Mouse (Mus musculus) intestine, postnatal 0 days (tissue): ENCODE results near the gene C1rl. TPM values are rescaled to one million over a fixed set of nuclear protein-coding genes. Genes with fewer than 3 reads are reported as not detected.

Experiments used
- ATAC-seq: fragments of 200-750 bp; cut with Nextera tagmentation; 2 replicates; pipeline ENCODE4 v1.8.0; 2017; ENCODE audit warnings: mild to moderate bottlenecking, moderate TSS enrichment, moderate library complexity
- H3K27ac ChIP-seq: fragments of 300-500 bp; sonication (generic); 2 replicates; pipeline ENCODE4 v1.5.1; 2014; ENCODE audit warnings: mild to moderate bottlenecking, low read depth, low read length, moderate library complexity
- H3K27me3 ChIP-seq: fragments of 300-500 bp; sonication (generic); replicated peaks from 2 replicates; pipeline ENCODE4 v1.6.1; 2014; ENCODE audit warnings: low read length, mixed read lengths; ENCODE audit not compliant: control insufficient read depth, insufficient read depth
- H3K36me3 ChIP-seq: fragments of 300-500 bp; sonication (generic); 2 replicates; pipeline ENCODE4 v1.6.1; 2014; ENCODE audit warnings: mild to moderate bottlenecking, moderate library complexity; ENCODE audit not compliant: control insufficient read depth, insufficient read depth
- H3K4me1 ChIP-seq: fragments of 300-500 bp; sonication (generic); replicated peaks from 2 replicates; pipeline ENCODE4 v1.6.1; 2014; ENCODE audit warnings: antibody characterized with exemption, low read length, mixed read lengths; ENCODE audit not compliant: control insufficient read depth, insufficient read depth
- H3K4me2 ChIP-seq: fragments of 300-500 bp; sonication (generic); replicated peaks from 2 replicates; pipeline ENCODE4 v1.6.1; 2014; ENCODE audit warnings: low read depth, mild to moderate bottlenecking, moderate library complexity
- H3K4me3 ChIP-seq: fragments of 300-500 bp; sonication (generic); 2 replicates; pipeline ENCODE4 v1.5.1; 2014; ENCODE audit warnings: low read depth, low read length
- H3K9ac ChIP-seq: fragments of 300-500 bp; sonication (generic); 2 replicates; pipeline ENCODE4 v1.6.1; 2014; ENCODE audit warnings: mild to moderate bottlenecking, low read depth, low read length
- H3K9me3 ChIP-seq: fragments of 300-500 bp; sonication (generic); 2 replicates; pipeline ENCODE4 v1.6.1; 2016; ENCODE audit warnings: mixed run types; ENCODE audit not compliant: control insufficient read depth
- CTCF ChIP-seq: sonication (generic); IDR thresholded peaks from 2 replicates; pipeline ENCODE4 v1.5.1; 2016; ENCODE audit warnings: low read depth, mild to moderate bottlenecking, control low read depth, antibody characterized with exemption, moderate library complexity
- WGBS: fragments of 180-500 bp; shearing (Covaris S2); extraction: QIAGEN DNeasy Blood & Tissue Kit; methylation state at CpG from one replicate; pipeline ENCODE4 v1.1.7; 2014; 5-methylcytosine and 5-hydroxymethylcytosine counted together
- polyA plus RNA-seq: library from polyadenylated mRNA; unstranded; fragments of >200 nt; fragmentation: Nextera tagmentation; extraction: Ambion mirVana; gene quantifications from 2 replicates; pipeline ENCODE4 v1.2.1, GENCODE M21; 2015

The C1rl gene
- polyA plus RNA-seq, 1 experiment from 2014 or later: 1.9 TPM

DNA sequence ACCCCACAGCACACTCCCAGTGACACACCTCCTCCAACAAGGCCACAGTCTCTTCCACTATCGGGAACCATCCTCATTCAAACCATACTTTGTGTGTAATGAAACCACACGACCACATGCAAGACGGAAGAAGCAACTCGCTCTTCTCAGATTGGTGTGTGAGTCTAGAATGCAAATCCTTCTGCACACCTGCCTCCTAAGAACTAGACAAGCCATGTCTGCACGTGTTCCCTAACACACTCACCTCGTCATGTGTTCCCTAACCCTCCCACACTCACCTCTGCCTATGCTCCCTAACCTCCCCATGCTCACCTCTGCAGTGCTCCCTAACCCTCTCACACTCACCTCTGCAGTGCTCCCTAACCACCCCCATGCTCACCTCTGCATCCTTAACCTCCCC, 1.5 kb upstream of the C1rl start:
- WGBS: 83% methylated on average over 6 of the region's 6 CpGs
- no peaks in the 10 kb centered on the region for H3K27me3 ChIP-seq
- no peaks in the 10 kb centered on the region for H3K36me3 ChIP-seq
- H3K4me1 ChIP-seq: 0 out of 2 replicates have a peak, but pooled peaks cover 4% of the 10 kb centered on the region
- no peak overlapping the region for H3K4me3 ChIP-seq
- no peak for TF ChIP-seq CTCF
- no peak for ATAC-seq
- H3K9ac ChIP-seq: no peak overlapping the region
- H3K4me2 ChIP-seq: no peak overlapping the region
- no peak overlapping the region for H3K27ac ChIP-seq
- no peaks in the 10 kb centered on the region for H3K9me3 ChIP-seq

DNA sequence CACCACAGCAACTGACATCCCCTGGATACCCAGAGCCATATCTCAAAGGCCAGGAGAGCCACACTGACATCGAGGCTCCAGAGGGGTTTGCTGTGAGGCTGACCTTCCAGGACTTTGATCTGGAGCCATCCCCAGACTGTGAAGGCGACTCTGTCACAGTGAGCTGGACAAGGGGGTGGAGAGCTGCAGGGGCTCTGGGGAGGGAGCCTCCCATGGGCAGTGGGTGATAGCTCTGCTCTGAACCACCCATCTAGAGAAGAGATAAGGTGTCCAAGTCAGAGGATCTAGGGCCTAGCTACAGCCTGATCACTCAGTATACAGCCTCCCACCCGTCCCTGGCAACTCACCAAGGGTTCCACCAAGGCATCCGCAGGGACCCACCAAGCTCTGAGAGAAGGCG, 973 bp downstream of the C1rl start:
- Histone ChIP-seq H3K4me1 (0 out of 2 replicates have a peak, but pooled peaks cover 4% of the 10 kb centered on the region), H3K4me2 (no peak overlapping the region), H3K36me3 (no peaks in the 10 kb centered on the region), H3K27me3 (no peaks in the 10 kb centered on the region), H3K27ac (no peak overlapping the region), H3K4me3 (no peak overlapping the region), H3K9ac (no peak overlapping the region), H3K9me3 (no peaks in the 10 kb centered on the region)
- ATAC-seq: no peak
- TF ChIP-seq CTCF: no peak
- 69% methylated on average over 5 of the region's 5 CpGs for WGBS

DNA sequence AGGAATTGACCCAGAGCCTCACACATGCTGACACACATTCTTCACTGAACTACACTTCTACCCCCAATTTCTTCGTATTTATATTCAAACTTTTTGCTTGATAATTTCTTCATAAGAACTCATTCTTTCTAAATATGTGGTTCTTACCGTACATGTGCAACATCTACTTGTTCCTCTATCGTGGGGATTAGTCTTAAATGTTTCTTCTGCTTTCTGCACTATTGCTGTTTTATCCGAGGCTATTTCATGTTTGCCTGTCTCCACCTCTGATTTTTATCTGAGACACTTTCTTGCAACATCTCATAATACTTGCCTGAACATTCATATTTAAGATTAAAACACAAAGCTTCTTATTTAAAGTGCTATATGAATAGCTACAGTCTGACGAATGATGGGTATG, 3.1 kb downstream of the C1rl start:
- H3K27me3 ChIP-seq: no peaks in the 10 kb centered on the region
- no peaks in the 10 kb centered on the region for H3K36me3 ChIP-seq
- no peak overlapping the region for H3K27ac ChIP-seq
- no peak for TF ChIP-seq CTCF
- 0 out of 2 replicates have a peak, but pooled peaks cover 4% of the 10 kb centered on the region for H3K4me1 ChIP-seq
- ATAC-seq: no peak
- WGBS: 91% methylated on average over 5 of the region's 5 CpGs
- no peak overlapping the region for H3K4me3 ChIP-seq
- no peak overlapping the region for H3K9ac ChIP-seq
- no peaks in the 10 kb centered on the region for H3K9me3 ChIP-seq
- H3K4me2 ChIP-seq: no peak overlapping the region

DNA sequence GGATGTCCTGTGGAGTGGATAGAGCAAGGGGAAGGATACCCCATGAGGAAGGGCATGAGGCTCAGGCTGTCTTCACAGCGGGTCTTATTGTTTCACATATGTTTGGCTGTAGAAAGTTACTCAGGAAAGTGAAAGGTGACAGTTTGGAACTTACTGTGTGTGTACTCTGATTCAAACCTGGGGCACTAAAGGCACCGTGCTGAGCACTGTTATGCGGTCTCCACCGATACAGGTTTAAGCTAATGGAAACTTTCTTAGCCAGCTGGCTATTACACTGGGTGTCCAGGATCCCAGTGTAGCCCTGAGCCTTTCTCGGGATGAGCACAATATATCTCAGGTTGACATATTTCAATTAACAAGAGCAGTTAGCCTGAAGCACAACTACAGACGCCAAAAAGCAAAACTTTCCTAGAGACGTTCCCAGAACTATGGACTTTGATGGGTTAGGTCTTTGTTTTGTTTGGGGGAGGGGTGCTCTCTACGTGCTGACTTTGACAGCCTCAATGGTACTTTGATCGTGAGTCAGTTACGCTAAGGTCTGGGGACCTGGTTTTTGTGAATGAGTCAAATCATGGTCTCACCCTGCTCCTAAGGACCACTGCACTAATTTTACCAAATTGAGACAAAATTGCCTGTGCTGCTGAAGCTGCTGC, 7.1 kb downstream of the C1rl start:
- Histone ChIP-seq H3K4me1 (no peaks in the 10 kb centered on the region), H3K27me3 (no peaks in the 10 kb centered on the region), H3K9ac (no peak overlapping the region), H3K27ac (no peak overlapping the region), H3K9me3 (no peaks in the 10 kb centered on the region), H3K36me3 (no peaks in the 10 kb centered on the region), H3K4me2 (no peak overlapping the region), H3K4me3 (no peak overlapping the region)
- ATAC-seq: no peak
- no peak for TF ChIP-seq CTCF
- WGBS: 38% methylated on average over 10 of the region's 10 CpGs

DNA sequence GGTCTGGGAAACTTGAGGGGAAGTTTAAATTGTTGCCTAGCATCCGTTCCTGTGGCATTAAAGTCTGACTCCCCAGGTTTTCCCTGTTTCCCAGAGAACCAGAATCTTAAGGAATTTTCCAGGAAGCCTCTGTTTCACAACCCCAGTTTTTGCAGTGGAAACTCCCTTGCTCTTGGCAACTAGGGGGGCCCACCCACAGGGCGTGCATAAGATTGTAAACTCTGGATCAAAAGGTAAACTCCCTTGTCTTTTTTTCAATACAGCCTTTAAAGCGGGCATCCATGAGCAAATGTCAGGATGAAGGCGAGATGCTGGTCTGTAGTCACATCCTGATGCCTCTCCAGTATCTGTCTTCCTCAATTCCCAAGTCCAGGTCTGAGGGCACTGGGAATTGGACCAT, 8.6 kb downstream of the C1rl start:
- Histone ChIP-seq H3K4me1 (no peaks in the 10 kb centered on the region), H3K9me3 (no peaks in the 10 kb centered on the region), H3K4me3 (no peak overlapping the region), H3K9ac (no peak overlapping the region), H3K27ac (no peak overlapping the region), H3K4me2 (no peak overlapping the region), H3K36me3 (no peaks in the 10 kb centered on the region), H3K27me3 (no peaks in the 10 kb centered on the region)
- TF ChIP-seq CTCF: no peak
- ATAC-seq: no peak
- WGBS: 60% methylated on average over 4 of the region's 4 CpGs

DNA sequence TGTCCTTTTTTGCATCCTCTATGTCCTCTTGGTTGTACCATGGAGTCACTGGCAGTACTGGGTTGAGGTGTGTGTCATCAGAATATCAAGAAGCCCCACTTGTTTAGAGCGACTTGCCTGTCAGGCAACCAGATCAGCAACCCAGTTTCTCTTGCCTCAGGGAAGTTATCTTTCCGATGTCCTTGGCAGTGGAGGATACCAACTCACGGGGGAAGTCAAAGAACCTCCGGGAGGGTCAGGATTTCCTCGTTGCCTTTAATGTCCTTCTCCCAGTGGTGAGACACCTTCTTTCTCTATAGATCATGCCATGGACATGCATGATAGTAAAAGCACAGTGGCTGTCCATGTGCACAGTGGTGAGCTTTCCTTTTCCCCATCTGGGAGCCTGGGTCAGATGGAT, 9.1 kb downstream of the C1rl start:
- no peak for ATAC-seq
- H3K4me3 ChIP-seq: no peak overlapping the region
- no peaks in the 10 kb centered on the region for H3K9me3 ChIP-seq
- no peaks in the 10 kb centered on the region for H3K27me3 ChIP-seq
- H3K36me3 ChIP-seq: no peaks in the 10 kb centered on the region
- no peak for TF ChIP-seq CTCF
- no peak overlapping the region for H3K4me2 ChIP-seq
- no peaks in the 10 kb centered on the region for H3K4me1 ChIP-seq
- H3K9ac ChIP-seq: no peak overlapping the region
- H3K27ac ChIP-seq: no peak overlapping the region
- 76% methylated on average over 5 of the region's 5 CpGs for WGBS

DNA sequence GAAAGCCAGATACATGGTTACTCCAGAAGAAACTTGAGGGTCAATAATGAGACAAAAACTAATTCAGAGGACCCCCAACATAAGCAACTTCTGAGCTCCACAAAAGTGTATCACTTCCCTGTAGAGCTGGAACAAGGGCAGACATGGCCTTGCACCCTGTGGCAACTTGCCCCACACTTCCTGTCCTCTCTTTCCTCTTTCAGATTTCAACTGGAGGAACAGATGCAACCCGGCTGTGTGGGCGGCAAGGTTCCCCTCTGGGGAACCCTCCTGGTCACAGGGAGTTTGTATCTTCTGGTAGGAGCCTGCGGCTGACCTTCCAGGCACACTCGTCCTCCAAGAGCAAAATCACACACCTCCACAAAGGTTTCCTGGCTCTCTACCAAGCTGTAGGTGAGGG, 12.1 kb downstream of the C1rl start:
- no peaks in the 10 kb centered on the region for H3K4me1 ChIP-seq
- no peak overlapping the region for H3K4me2 ChIP-seq
- ATAC-seq: no peak
- H3K36me3 ChIP-seq: no peaks in the 10 kb centered on the region
- H3K4me3 ChIP-seq: no peak overlapping the region
- TF ChIP-seq CTCF: no peak
- H3K27ac ChIP-seq: no peak overlapping the region
- no peaks in the 10 kb centered on the region for H3K27me3 ChIP-seq
- WGBS: 65% methylated on average over 4 of the region's 4 CpGs
- no peak overlapping the region for H3K9ac ChIP-seq
- H3K9me3 ChIP-seq: no peaks in the 10 kb centered on the region
